Mouse (Mus musculus): ENCODE results near the gene Tmod4. TPM values are rescaled to one million over a fixed set of nuclear protein-coding genes. Genes with fewer than 3 reads are reported as not detected.

The Tmod4 gene
- 226 and 267 TPM in 2 replicates for polyA plus RNA-seq (2015; fragmentation: Nextera tagmentation; extraction: Ambion mirVana)

DNA sequence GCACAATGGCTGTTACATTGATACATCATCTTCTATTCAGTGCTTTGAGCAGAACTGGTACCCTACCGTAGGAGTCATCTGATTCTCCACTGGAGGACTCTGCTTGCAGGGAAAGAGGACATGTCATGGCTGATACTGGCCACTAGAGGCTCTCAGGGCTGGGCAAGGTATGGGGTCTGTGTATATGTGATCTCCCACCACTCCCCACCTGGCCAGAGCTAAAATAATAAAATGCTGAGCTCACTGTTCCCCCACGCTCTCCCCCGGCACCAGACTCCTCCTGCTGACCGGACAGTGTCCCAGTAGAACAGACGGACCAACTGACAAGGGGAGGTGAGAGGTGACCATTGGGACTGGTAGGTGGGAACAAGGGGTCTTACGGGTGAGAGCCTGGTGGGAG is at the start of gene Tmod4:
Gene Tmod4, plus strand, starts transcription at position 231 of the 400 bp plus-strand sequence.

DNA sequence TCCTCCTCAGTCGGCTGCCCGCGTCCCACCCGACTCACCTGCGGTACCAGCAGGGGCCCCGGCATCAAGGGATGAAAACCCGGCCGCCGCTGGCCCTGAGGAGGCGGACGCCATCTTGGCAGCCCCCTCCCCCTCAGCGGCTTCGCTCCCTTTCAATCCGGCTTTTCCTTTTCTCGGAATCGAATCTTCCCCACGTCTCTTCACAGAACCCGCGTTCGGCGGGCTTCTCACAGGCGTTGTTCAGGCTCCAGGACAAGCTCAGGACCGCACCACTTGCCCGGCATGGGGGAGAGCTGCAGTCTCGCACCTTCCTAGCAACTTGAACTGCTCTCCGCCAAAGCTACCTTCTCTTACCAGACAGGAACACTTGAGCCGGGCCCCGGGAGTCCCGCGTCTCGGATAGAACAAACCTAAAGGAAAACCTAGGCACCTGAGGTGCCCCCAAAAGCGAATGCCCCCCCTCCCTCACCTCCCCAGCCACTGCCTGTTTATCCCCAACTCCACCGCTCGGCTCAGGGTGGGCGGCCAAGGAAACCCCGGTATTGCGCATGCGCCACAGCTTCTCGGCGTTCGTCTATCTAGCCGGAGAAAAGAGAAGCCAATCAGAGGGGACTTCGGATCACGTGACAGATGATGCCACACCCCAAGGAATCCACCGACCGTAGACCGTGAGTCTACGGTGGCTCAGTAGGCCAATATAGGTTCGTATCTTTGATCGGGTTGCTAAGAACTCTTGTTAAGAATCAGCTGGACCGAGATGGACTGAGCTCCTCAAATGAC is 17.7 kb upstream of the Tmod4 start, which contains the start of gene Pip5k1a:
Gene Pip5k1a, minus strand, starts transcription at position 593 of the 780 bp plus-strand sequence.

DNA sequence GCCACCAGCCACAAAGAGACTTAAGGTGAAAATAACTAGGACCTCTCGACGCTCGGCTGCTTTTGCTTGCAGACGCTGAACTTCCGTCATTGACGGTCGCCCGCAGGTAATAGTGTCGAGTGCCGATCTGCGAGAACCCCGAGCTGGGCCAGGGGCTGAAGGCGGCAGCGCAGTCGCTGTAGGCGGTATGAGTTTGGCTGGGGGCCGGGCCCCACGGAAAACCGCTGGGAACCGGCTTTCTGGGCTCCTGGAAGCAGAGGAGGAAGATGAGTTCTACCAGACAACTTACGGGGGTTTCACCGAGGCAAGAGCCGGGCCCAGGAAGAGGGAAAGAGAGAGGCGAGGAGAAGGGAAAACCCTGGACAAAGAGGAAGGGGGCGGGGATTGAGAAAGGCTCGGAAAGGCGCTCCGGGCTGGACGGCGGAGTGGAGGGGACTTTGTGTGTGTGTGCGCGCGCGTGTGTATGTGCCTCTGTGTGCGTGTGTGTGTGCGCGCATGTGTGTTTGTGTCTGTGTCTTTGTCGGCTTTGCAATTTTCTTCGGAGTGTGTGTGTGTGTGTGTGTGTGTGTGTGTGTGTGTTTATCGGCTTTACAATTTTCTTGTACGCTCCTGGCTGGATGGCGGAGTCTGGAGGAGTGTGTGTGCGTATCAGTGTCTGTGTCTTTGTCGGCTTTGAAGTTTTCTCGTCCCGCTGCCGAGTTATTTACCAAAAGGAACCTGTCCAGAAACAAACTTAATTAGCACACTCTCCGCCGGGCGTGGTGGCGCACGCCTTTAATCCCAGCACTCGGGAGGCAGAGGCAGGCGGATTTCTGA is 13.2 kb upstream of the Tmod4 start, which contains the start of gene Vps72:
Gene Vps72, plus strand, starts transcription at position 112 of the 816 bp plus-strand sequence.

DNA sequence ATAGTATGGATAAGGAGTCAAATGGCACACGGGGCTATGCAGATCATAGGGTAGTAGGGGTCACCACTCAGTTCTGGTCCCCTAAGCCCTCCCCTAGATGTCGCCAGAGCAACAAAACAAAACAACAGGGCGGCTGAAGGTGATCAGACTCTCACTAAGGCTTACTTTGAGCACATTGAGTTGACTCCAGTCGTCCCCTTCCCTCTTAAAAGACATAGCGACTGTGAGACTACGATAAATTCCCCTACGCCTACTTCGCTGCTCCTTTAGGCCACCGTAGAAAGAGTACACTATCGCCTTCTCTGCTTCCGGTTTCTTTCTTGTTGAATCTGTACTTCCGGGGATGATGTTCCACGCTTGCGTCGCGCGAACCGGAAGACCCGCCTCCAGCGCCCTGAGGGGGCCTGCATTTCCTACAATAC is 9.4 kb downstream of the Tmod4 start, which contains the start of the genes Scnm1 and Lysmd1:
Gene Scnm1, minus strand, starts transcription at position 332 of the 422 bp plus-strand sequence.
Gene Lysmd1, plus strand, starts transcription at position 409 of the 422 bp plus-strand sequence.

DNA sequence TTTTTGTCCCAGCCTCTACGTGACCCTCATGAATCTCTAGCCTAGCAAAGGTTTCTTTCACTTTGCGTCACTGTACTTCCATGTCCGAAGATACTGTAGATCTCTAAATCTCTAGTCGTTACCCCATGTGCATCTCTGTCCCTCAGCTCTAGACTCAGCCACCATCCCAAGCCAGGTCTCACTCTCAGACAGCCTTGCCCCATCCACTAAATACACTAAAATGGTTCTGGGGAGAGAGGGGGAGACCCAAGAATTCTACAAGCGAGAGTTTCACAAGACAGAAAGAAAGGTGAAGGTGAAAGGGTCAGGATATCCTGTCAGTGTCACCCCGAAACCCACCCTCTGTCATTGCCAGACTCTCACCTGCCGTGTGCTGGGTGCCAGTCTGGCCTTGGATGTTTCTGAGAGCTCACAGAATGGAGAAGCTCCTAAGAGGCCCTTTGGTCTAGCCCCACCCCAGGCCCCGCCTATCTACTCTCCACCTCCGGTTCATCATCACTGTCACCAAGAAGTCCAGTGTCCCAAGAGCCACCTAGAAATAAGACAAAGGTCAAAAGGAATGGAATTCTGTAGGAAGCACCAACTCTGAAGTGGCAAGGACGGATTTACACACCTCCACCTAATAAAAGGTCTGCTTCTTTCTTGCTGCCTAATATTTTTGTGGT is 17.8 kb downstream of the Tmod4 start, which contains the start of gene Tnfaip8l2:
Gene Tnfaip8l2, minus strand, starts transcription at position 409 of the 665 bp plus-strand sequence.

DNA sequence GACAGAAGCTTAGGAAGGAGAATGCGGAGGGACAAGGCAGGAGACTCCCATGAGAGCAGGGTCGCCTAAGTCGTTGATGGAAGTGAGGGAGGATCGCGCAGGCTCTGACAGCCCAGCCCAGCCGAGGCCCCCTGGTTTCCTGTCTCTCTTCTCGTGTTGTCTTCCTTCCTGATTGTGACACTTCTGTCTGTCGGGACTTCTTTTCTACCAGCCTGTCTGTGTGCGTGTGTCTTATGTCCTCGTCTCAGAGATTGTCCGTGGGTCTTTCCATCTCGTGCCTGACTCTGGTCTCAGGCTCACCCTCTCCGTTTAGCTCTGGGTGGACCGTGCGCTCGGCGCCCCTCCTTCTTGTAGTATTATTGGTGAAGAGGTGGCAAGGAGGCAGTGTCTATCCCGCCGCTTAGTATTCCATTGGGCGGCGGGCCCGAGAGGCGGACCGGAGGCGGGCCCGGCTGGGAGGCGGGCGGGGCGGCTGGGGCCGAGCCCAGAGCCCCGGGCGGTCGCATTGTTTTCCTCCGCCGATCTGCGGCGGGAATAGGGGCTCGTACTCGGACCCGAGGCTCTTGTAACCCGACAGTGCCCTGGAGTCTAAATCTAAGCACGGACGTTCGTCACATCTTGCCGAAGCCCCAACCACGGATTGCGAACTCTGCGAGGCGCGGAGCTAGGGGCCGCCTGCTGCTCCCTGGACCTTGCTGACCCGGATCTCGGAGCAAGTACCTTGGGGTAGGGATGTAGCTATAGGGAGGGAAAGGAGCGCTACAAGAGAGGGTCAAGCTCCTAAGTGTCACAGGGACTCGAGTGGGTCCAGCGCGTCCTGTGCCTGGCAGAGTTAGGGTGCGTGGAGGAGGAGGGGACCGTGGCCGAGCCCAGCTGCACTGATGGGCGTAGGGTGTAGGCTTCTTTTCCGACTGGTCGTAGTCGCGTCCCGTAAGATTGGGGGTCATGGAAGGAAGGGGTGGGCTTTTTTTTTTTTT is 36.0 kb downstream of the Tmod4 start, which contains the start of gene Sema6c:
Gene Sema6c, plus strand, starts transcription at position 471 of the 977 bp plus-strand sequence.

Small RNAs within 50 kb of the gene (microRNA-seq; reads per million reads assigned to microRNA genes)
- 0 reads per million in 2 experiments for gene Mir8099-1

Other genes starting within 250 kb of the Tmod4 start
- 242 and 248 TPM in 2 replicates for gene Psmb4, start 237.5 kb upstream of the Tmod4 start, polyA plus RNA-seq (2015; fragmentation: Nextera tagmentation; extraction: Ambion mirVana)
- 30.0 and 38.8 TPM in 2 replicates for gene Selenbp1, start 191.4 kb upstream of the Tmod4 start, polyA plus RNA-seq (2015; fragmentation: Nextera tagmentation; extraction: Ambion mirVana)
- gene Rfx5, start 170.4 kb upstream of the Tmod4 start, polyA plus RNA-seq (2015; fragmentation: Nextera tagmentation; extraction: Ambion mirVana), result 3.7 and 4.8 TPM in 2 replicates
- 15.8 TPM in 2 replicates for gene Pi4kb, start 149.7 kb upstream of the Tmod4 start, polyA plus RNA-seq (2015; fragmentation: Nextera tagmentation; extraction: Ambion mirVana)
- gene Zfp687, start 109.0 kb upstream of the Tmod4 start, polyA plus RNA-seq (2015; fragmentation: Nextera tagmentation; extraction: Ambion mirVana), result 8.7 and 8.9 TPM in 2 replicates
- gene Psmd4, start 81.9 kb upstream of the Tmod4 start, polyA plus RNA-seq (2015; fragmentation: Nextera tagmentation; extraction: Ambion mirVana), result 239 and 251 TPM in 2 replicates
- 11.1 and 11.3 TPM in 2 replicates for gene Pip5k1a, start 17.5 kb upstream of the Tmod4 start, polyA plus RNA-seq (2015; fragmentation: Nextera tagmentation; extraction: Ambion mirVana)
- gene Vps72, start 13.5 kb upstream of the Tmod4 start, polyA plus RNA-seq (2015; fragmentation: Nextera tagmentation; extraction: Ambion mirVana), result 70.5 and 72.7 TPM in 2 replicates
- 61.6 and 62.7 TPM in 2 replicates for gene Scnm1, start 9.5 kb downstream of the Tmod4 start, polyA plus RNA-seq (2015; fragmentation: Nextera tagmentation; extraction: Ambion mirVana)
- gene Lysmd1, start 9.6 kb downstream of the Tmod4 start, polyA plus RNA-seq (2015; fragmentation: Nextera tagmentation; extraction: Ambion mirVana), result 11.3 and 11.4 TPM in 2 replicates
- 6.2 and 9.2 TPM in 2 replicates for gene Tnfaip8l2, start 17.9 kb downstream of the Tmod4 start, polyA plus RNA-seq (2015; fragmentation: Nextera tagmentation; extraction: Ambion mirVana)
- gene Sema6c, start 36.0 kb downstream of the Tmod4 start, polyA plus RNA-seq (2015; fragmentation: Nextera tagmentation; extraction: Ambion mirVana), result 13.3 and 17.6 TPM in 2 replicates
- 3.7 and 4.0 TPM in 2 replicates for gene Gabpb2, start 93.4 kb downstream of the Tmod4 start, polyA plus RNA-seq (2015; fragmentation: Nextera tagmentation; extraction: Ambion mirVana)
- gene Cdc42se1, start 104.3 kb downstream of the Tmod4 start, polyA plus RNA-seq (2015; fragmentation: Nextera tagmentation; extraction: Ambion mirVana), result 42.7 and 52.8 TPM in 2 replicates
- gene Mllt11, start 107.7 kb downstream of the Tmod4 start, polyA plus RNA-seq (2015; fragmentation: Nextera tagmentation; extraction: Ambion mirVana), result 19.1 and 23.1 TPM in 2 replicates
- gene Gm128, start 117.1 kb downstream of the Tmod4 start, polyA plus RNA-seq (2015; fragmentation: Nextera tagmentation; extraction: Ambion mirVana), result 0.13 and 0.23 TPM in 2 replicates
- 0.68 TPM in 1 of 2 replicates, not detected in the other for gene Bnipl, start 126.7 kb downstream of the Tmod4 start, polyA plus RNA-seq (2015; fragmentation: Nextera tagmentation; extraction: Ambion mirVana)
- 29.2 and 32.7 TPM in 2 replicates for gene Mindy1, start 156.9 kb downstream of the Tmod4 start, polyA plus RNA-seq (2015; fragmentation: Nextera tagmentation; extraction: Ambion mirVana)
- gene Prune1, start 157.6 kb downstream of the Tmod4 start, polyA plus RNA-seq (2015; fragmentation: Nextera tagmentation; extraction: Ambion mirVana), result 68.2 and 79.3 TPM in 2 replicates
- 0.45 and 1.9 TPM in 2 replicates for gene Anxa9, start 182.7 kb downstream of the Tmod4 start, polyA plus RNA-seq (2015; fragmentation: Nextera tagmentation; extraction: Ambion mirVana)
- 62.6 and 73.1 TPM in 2 replicates for gene Cers2, start 190.3 kb downstream of the Tmod4 start, polyA plus RNA-seq (2015; fragmentation: Nextera tagmentation; extraction: Ambion mirVana)
- 9.6 and 10.0 TPM in 2 replicates for gene Setdb1, start 232.7 kb downstream of the Tmod4 start, polyA plus RNA-seq (2015; fragmentation: Nextera tagmentation; extraction: Ambion mirVana)

Data from skeletal muscle tissue, postnatal 0 days (tissue).